Mouse (Mus musculus): Measurements from ENCODE around the gene Plaur. TPM values are rescaled to one million over a fixed set of nuclear protein-coding genes. Genes with fewer than 3 reads are reported as not detected.

Plaur gene
- total and polyA plus RNA-seq, 3 experiments, result 9.5 to 15.5 (median 10.8) TPM

DNA sequence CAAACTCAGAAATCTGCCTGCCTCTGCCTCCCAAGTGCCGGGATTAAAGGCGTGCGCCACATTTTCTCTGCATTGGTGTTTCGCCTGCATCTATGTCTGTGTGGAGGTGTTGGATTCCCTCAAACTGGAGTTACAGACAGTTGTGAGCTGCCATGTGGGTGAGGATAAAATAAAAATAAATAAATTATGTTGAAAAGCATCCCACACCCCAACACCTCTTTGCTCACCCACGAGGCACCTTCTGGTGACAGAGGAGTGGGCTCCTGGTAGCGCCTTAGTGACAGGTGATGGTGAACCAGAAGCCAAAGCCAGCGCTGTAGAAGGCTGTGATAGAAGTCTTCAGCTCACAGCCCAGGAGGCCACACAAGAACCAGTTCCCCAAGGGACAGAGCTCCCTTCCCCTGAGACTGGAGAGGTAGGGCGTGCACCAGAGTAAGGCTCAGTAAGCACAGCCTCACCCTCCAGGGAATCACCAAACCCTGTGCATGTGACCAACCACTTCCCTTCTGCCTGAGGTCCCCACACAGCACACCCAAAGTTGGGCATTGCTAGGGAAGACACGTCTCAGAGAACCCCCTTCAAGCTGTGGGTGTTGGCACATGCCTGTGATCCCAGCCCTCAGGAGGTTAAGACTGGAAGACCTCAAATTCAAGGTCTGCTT, 16.9 kb upstream of the Plaur start:
- no peak for DNase-seq

DNA sequence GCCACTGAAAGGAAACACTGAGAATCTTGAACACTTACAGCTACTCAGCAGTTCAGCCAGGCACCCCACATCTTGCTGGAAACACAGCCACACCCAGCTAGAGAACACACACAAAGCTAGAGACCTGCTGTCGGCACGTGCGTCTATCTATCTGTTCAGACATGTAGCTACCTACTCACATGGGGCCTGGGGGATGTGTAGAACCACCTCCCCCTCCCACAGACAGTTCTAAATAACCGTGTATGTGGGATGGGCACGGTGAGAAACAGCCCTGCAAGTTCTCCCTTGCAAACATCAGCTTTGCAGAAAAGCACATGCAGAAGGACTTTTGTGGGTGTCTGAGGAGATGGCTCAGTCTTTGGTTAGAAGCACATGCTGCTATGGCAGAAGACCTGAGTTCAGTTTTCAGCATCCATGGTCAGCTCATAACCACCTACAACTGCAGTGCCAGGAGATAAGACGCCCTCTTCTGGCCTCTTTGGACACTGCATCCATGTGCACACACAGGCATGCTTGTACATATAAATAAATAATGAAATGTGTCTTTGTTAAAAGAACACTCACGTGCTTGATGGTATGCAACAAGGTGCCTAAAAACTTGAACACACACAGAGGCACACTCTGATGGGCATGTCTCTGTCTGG, 15.5 kb upstream of the Plaur start:
- no peak for DNase-seq

DNA sequence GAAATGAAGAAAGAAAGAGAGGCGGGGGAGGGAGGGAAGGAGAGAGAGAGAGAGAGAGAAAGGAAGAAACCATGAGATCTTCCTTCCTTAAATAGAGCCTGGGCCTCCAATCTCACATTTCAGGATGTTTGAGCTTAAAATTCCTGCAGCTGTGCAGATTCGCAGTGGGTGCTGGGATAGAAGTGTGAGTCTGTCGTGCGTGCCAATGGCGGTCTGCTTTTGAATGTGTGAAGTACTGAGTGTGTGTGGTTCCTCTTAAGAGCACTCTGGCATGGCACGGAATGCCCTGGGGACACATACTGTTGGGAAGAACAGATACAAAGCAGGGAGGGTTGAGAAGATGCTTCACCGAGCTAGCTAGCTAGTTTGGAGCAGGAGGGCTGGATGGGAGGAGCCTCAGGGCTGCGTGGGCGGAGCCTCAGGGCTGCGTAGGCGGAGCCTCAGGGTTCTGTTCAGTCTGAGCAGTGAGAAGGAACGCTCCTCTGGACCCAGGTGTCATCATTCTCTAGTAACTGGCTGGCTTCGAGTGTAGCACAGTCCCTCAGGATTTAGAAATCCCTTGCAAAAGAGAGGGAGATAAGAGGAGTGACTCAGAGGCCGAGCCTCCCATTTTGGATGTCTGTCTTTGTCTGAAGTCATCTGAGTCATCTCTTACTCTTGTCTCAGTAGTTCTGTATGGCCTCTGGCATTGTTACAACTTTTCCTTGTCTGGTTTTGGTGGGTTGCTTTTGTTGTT, 13.3 kb upstream of the Plaur start:
- peak; percentile 72 for DNase-seq

DNA sequence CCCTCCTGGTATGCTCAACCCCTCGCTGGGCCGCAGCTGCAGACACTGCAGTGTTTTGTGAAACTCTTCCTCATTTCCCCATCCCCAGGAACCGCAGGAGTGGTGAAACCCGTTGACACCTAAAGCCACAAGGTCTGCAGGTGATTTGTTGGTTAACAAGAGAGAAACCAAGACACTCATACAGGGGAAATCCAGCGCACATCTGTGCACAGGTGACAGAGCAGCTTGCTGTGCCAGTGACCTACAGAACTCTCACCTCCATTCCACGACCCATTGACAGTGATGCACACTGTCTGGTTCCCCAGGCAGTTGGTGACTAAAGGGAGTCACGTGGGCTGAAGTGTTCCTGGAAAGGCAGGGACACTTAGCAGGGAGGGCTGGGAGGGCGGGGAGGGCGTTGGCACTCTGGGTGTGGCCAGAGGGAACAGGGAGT, 11.7 kb upstream of the Plaur start:
- DNase-seq, result no peak

DNA sequence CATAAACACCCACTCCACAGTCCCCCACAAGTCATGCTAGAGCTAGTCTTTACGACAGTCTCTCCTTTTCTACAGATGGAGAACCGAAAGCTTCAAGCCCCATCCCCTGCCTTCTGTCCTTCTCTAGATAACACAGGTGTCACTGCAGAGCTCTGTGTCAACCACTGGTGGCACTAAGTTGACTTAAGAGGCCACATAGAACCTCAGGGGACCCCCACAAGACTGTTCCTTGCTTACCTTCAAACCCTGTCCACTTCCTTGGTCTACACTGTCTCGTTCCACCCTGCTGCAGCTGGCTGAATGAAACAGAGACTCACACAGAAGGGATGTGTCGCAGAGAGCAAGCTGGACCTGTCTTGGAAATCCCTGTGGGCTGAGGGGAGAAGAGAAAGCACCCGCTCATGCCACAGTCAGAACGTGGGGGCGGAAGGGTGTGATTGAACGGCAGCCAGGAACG, 10.4 kb upstream of the Plaur start, which contains the start of gene Irgc1:
TSS of gene Irgc1 (minus strand) at position 443 of the 457 bp plus-strand sequence.
- DNase-seq, result no peak

DNA sequence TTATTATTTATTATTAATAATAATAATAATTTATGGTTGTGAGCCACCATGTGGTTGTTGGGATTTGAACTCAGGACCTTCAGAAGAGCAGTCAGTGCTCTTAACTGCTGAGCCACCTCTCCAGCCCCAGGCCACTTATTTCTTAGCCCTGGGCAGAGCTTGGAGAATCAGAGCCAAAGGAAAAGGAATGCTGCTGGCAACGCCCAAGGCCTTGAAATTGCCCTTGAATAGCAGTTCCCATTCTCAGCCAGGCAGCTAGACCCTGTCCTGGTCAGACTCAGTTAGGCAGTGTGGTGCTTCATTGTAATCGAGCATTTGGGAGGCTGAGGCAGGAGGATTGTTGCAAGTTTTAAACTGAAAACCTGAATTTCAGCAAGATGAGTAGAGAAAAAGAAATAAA, 8.1 kb upstream of the Plaur start:
- DNase-seq, result peak; percentile 52

DNA sequence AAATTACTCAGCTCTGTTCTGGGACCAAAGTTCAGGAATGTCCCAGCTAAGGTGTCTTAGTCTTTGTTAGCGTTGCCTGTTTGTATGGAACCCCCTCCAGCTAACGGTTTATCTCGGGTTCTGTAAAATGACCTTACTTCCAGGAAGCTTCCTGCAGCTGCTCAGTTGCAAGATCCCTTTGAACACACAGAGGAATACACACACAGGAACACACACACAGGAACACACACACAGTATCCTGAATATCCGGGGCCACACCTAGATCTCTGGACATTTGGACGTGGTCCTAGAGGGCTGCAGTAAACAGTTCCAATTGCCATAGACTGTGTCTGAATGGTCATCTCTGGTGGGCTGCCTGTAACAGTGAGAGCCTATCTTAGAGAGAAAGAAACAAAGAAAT, 6.6 kb upstream of the Plaur start:
- DNase-seq, result peak; percentile 28

DNA sequence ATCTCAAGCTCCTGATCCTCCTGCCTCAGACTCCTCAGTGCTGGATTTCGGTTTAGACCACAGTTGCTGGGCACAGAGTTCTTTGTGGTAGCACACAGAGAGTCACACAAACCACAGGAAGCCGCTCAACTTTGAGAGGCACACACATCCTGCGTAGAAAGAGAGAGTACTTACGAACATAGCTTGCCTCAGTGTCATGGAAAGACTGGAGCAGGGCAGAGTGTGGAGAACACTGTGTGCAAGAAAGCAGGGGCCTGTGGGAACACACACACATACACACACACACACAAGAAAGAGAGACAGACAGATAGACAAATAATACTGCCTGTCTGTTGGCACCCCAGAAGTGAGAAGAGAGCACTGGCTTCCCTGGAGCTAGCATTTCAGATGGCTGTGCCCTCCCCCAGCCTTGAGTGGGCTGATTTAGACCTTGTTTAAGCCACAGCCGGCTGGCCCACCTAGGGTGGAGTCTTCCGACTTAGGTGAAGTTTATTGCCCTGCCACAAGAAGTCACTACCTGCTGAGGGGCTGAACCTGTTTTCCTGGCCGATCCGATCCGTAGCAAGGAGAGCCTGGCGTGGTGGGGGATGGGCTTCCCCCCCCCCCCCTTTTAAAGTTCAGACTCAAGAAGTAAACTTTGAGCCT, 4.4 kb upstream of the Plaur start:
- DNase-seq, result no peak

DNA sequence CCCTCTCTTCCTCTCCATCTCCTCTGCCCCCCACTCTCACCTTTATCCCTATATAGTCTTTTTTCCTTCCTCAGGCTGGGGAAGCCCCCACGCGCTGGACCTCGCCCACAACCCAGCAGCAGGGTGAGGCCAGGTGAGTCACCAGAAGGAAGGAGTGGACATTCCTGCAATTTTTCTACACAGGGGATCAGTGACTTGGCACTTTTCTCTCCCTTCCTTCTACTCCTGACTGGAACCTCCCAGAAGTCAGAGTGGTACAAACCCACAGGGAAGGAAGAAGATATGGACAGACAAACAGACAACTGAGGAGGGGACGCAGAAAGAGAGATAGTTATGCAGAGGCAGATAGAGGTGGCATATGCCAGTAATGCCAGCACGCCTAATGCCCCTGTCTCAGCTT, 2.8 kb upstream of the Plaur start:
- DNase-seq, result no peak

DNA sequence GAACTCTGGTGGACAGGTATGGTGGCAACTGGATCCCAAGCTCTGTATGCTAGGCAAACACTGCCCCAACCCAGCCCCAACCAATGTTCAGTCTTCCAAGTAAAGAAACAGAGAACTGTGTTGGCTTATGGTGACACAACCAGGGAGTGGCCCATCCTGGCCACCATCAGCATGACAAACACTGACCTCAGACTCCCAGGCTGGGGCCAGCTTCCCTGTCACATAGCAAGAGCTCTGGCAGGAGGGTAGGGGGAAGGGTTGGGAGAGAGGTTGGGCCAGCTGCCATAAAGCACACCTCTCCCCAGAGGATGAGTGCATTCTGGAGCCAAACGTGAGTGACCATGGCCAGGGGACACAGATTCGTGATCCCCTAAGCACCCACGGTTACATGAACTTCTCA, 2.4 kb upstream of the Plaur start:
- DNase-seq, result peak; percentile 44

DNA sequence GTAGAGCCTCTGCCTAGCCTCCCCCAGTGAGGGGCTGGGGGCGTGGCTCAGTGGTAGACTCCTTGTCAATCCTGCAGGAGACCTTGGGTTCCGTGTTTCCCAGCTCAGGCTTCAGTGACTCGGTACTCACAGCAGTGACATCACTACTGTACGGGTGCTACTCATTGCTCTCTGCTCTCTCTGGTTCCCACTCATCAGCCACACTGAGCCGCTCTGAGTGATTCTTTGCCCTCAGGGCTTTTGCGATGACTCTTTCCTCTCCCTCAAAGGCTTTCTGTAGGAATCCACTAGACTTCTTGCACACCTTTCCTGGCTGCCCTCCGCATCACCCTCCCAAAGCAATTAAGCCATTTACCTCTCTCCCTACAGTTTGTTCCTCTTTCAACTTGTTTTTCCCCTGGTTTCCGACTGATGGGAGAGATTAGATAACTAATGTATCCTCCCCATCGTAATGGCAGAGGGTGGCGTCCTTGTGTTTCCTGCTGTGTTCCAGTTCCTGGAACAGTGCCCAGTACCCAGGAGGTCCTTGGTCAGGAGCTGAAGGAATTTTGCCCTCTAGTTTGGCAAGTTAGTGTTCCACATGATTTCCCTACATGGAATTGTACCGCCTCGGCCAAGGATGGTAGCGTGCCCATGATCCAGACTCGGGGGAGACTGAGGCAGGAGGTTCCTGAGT, 770 bp upstream of the Plaur start:
- DNase-seq, result peak; percentile 77

DNA sequence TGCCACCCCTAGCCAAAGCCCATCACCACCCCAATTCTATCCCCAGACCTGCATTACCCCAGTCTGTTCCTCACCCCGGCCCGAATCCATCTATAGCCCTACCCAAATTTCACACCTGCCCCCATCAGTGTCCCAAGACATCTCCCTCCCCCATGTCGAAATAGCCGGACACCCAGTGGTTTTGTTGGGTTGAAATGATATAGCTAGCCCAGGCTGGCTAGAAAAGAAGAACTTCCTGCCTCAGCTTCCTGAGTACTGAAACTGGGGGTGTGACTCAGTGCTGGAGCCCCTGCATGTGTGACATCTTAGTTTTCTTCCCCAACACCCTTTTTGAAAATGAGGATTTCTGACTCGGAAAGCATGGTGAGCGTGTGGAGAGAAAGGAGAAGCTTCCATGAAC, 4.6 kb downstream of the Plaur start:
- no peak for DNase-seq

DNA sequence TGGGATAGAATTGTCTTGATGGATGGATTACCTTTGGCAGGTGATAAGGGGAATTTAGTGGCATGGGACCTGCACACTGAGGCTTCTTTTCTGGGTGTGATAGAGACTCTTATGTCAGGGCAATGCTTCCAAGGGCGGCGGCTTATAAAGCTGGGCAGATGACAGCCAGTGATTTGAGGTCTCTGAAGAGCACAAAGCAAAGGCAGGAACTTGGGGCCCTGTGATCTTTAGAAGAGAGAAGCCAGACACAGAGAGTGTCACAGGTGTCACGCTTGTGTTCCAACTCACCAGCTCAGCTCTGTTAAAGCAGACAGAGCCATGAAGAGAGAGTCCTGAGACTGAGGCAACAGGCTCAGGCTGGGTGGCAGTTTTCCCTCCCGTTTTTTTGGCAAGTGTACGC, 5.6 kb downstream of the Plaur start:
- no peak for DNase-seq

DNA sequence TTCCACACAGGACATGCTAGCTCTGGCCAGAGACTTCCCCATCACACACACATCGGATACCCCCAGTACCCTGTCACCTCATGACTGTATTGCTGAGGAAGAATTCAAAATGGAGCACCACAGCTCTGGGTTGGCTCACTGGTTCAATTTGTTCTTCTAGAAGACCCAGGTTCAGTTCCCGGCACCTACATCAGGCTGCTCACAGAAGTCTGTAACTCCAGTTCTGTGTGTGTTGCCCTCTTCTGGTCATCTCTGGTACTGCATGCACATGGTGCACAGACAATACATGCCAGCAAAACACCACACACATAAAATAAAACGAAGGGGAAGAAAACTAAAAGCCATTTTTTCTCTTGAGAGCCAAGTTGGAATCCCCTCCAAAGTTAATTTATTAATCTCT, 6.8 kb downstream of the Plaur start:
- no peak for DNase-seq

DNA sequence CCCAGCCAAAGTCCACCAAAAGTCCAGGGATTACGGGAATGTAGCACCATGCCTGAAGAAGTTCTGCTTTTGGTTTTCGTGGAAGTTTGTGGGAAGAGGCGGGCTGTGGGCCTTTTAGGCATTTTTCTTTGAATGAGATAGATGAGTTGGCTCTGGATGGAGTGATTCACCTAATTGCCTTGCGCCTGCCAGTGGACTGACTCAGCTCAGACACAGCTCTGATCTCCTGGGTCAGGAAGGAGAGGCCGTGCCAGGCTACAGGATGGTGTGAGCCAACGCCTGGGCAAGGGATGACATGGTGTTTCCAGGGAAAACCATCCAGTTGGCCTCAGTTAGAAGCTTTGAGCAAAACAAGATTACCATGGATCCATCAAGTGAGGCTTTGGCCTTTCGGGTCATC, 8.1 kb downstream of the Plaur start:
- peak; percentile 87 for DNase-seq

DNA sequence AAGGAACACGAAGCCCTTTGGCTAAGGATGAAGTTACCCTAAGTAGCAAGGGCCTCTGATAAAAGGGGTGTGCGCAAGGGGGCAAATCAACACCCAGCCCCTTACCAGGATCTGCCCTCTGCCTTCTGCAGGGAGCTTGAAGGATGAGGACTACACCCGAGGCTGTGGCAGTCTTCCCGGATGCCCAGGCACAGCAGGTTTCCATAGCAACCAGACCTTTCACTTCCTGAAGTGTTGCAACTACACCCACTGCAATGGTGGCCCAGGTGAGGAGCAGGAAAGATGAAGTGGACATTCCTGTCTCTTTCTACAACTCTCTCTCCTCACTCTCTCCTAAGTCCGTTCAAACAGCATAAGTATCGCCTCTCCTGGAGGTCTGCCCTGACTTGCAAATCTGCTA, 10.2 kb downstream of the Plaur start:
- DNase-seq, result no peak

DNA sequence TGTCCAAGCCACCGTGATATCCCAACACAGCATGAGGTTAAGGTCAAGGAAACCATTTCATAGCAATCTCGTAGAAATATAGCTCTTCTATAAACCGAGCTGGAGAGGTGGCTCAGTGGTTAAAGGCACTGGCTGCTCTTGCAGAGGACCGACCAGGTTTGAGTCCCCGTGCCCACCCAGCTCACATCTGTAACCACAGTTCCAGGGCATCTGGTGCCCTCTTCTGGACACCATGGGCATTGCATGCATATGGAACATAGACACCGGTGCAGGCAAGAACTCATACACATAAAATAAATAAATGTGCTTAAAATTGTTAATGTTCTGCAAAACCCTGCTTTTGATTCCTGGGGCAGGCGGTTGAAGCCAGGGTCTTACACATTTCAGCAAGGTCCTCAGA, 10.7 kb downstream of the Plaur start:
- DNase-seq, result no peak

DNA sequence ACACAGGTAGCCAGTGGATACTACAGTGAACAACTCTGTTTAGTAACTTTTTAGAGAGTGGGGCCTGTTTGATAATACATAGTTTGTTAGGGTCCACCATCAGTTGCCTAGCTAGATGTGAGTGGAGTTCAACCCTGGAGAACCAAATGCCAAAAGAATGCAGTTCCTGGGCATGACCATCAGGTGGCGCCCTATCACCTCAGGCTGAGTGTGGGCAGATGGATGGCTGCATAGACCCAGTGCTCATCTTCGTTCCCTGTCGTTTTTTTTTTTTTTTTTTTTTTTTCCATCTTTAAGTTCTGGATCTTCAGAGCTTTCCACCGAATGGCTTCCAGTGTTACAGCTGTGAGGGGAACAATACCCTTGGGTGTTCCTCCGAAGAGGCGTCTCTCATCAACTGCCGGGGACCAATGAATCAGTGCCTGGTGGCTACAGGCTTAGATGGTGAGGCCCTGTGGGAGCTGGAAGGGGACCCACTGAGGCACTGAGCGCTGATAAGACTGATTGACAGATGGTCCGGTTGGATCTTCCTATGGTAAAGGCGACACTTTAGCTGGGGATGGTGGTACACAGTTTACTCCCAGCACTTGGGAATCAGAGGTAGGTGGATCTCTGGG, 11.7 kb downstream of the Plaur start:
- DNase-seq, result peak; percentile 62

DNA sequence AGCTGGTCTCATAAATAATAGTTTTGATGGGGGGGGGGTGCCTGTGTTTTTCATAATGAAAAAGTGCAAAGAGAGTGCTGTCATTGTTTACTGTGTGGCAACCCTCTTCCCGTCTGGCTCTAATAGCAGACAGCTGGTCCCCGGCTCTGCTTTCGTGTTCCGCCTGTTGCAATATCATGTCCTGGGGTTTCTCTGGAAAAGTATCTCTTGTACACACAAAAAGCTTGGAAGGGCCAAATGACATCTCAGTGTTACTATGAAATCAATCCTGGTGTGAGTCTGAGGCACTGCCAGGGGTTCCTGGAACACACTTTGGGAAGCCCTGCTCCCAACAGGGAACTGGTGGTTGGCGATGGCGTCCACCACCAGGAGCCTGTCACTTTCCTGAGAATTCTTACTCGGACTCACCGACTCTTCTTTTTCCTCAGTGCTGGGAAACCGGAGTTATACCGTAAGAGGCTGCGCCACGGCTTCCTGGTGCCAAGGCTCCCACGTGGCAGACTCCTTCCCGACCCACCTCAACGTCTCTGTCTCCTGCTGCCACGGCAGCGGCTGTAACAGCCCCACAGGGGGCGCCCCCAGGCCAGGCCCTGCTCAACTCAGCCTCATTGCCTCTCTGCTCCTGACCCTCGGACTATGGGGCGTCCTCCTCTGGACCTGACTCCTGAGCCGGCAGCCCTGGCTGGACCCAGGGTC, 12.7 kb downstream of the Plaur start:
- DNase-seq, result no peak

DNA sequence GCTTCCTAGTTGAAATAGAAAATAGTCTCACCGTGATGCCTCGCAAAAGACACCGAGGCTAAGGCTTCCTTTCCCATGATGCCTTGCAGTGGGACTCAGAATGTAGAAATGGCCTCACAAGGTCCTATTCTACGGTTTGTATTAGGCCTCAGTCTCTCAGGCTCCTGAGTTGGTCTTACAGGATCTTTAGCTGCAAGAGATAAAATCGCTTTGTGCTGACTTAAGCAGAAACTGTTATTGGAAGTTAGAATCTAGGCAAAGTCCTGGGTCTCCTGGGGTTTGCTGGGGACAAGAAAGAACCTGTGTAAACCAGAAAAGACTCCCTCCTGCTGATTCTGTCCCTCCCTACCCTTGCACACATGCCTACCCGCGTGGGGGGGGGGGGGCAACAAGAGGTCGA, 14.1 kb downstream of the Plaur start:
- DNase-seq, result no peak

DNA sequence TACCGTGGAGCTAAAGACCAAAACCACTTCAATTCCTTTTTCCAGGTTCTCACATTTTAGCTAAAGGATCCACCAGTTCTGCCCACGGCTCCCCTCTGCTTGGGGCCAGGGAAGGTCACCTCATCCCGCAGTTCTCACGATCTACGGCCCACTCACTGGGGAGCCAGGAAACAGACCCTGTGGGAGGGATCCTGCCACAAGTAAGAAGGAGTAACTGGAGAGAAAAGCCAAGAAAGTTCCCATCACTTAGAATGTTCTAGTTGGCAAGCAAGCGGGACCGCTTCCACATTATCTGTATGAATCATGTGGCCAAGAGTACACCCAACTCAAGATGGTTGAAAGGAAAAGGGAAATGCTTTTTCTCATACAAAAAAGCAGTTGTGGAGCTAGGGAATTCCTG, 14.6 kb downstream of the Plaur start:
- DNase-seq, result no peak

All from adrenal gland, adult 2 months (tissue).